Mouse (Mus musculus): ENCODE results near the gene Rars.
A peak's percentile ranks its signal among the peaks of the same experiment; 100 is the strongest.
"Not testable (repeated sequence)": the region's sequence is repeated elsewhere in the genome, so short reads cannot be mapped to it uniquely, and the experiment has no call there.

Rars gene

GRCm38 (mm10) chr11:35834022-35834760, at the start of gene Rars:
Rars (minus strand) TSS chr11:35834506.
- peak; percentile 88 for DNase-seq (ENCODE audit: low read depth, low spot score)

- no peak for DNase-seq (ENCODE audit: low read depth, low spot score)
These were observed 48.5 kb upstream of the Rars start for GRCm38 (mm10) chr11:35882777-35883176.

- no peak for DNase-seq (ENCODE audit: low read depth, low spot score)
These were observed 44.2 kb upstream of the Rars start for GRCm38 (mm10) chr11:35878559-35878897.

GRCm38 (mm10) chr11:35877651-35878558, 43.6 kb upstream of the Rars start:
- DNase-seq (ENCODE audit: low read depth, low spot score) = no peak

- DNase-seq (ENCODE audit: low read depth, low spot score) = no peak
These were observed 39.4 kb upstream of the Rars start for GRCm38 (mm10) chr11:35873624-35874244.

GRCm38 (mm10) chr11:35870961-35871360, 36.7 kb upstream of the Rars start:
- DNase-seq (ENCODE audit: low read depth, low spot score) = no peak

- no peak for DNase-seq (ENCODE audit: low read depth, low spot score)
These were observed 31.8 kb upstream of the Rars start for GRCm38 (mm10) chr11:35866140-35866539.

- DNase-seq (ENCODE audit: low read depth, low spot score) = no peak
These were observed 30.8 kb upstream of the Rars start for GRCm38 (mm10) chr11:35864981-35865604.

- DNase-seq (ENCODE audit: low read depth, low spot score) = no peak
These were observed 29.3 kb upstream of the Rars start for GRCm38 (mm10) chr11:35863653-35864052.

- no peak for DNase-seq (ENCODE audit: low read depth, low spot score)
These were observed 23.2 kb upstream of the Rars start for GRCm38 (mm10) chr11:35857395-35858067.

GRCm38 (mm10) chr11:35856359-35857040, 22.2 kb upstream of the Rars start:
- no peak for DNase-seq (ENCODE audit: low read depth, low spot score)

- no peak for DNase-seq (ENCODE audit: low read depth, low spot score)
These were observed 21.3 kb upstream of the Rars start for GRCm38 (mm10) chr11:35855567-35855966.

- DNase-seq (ENCODE audit: low read depth, low spot score) = no peak
These were observed 20.6 kb upstream of the Rars start for GRCm38 (mm10) chr11:35854941-35855340.

- no peak for DNase-seq (ENCODE audit: low read depth, low spot score)
These were observed 19.3 kb upstream of the Rars start for GRCm38 (mm10) chr11:35853651-35854050.

GRCm38 (mm10) chr11:35852731-35853130, 18.4 kb upstream of the Rars start:
- peak; percentile 12 for DNase-seq (ENCODE audit: low read depth, low spot score)

GRCm38 (mm10) chr11:35844299-35844698, 10.0 kb upstream of the Rars start:
- DNase-seq (ENCODE audit: low read depth, low spot score) = no peak

GRCm38 (mm10) chr11:35842560-35842959, 8.3 kb upstream of the Rars start:
- not testable (repeated sequence) for DNase-seq (ENCODE audit: low read depth, low spot score)

GRCm38 (mm10) chr11:35841738-35842325, 7.5 kb upstream of the Rars start:
- no peak for DNase-seq (ENCODE audit: low read depth, low spot score)

- DNase-seq (ENCODE audit: low read depth, low spot score) = not testable (repeated sequence)
These were observed 6.5 kb upstream of the Rars start for GRCm38 (mm10) chr11:35840806-35841205.

GRCm38 (mm10) chr11:35840282-35840681, 6.0 kb upstream of the Rars start:
- DNase-seq (ENCODE audit: low read depth, low spot score) = no peak

All from skeletal muscle tissue, adult 2 months (tissue).